Mouse (Mus musculus) CH12.LX (cell line): ENCODE results near the gene Sv2c.

ENCODE experiments used
- CTCF ChIP-seq, 2 experiments: IDR thresholded peaks in 1 of 2; conservative IDR thresholded peaks in 1 of 2; 2 replicates each; pipeline ENCODE4 v1.5.1; 2011 to 2012; ENCODE audit warnings: low read depth in 2 of 2, low read length in 2 of 2, improper control_type of control experiment in 1 of 2, inconsistent platforms in 1 of 2, mild to moderate bottlenecking in 1 of 2, moderate library complexity in 1 of 2
- E2F4 ChIP-seq: IDR thresholded peaks from 2 replicates; pipeline ENCODE4 v1.6.1; 2011; ENCODE audit warnings: low read depth, low read length, improper control_type of control experiment; ENCODE audit not compliant: insufficient replicate concordance
- MYC ChIP-seq: IDR thresholded peaks from 2 replicates; pipeline ENCODE4 v1.6.1; 2011; ENCODE audit warnings: low read depth, mild to moderate bottlenecking, improper control_type of control experiment, low read length
- NRF1 ChIP-seq: IDR thresholded peaks from 2 replicates; pipeline ENCODE4 v1.6.1; 2014; ENCODE audit warnings: low read depth, mild to moderate bottlenecking, inconsistent platforms, low read length, improper control_type of control experiment, moderate library complexity
- ZC3H11A ChIP-seq: IDR thresholded peaks from 2 replicates; pipeline ENCODE4 v1.6.1; 2012; ENCODE audit warnings: low read depth, mild to moderate bottlenecking, inconsistent platforms, low read length, improper control_type of control experiment

DNA sequence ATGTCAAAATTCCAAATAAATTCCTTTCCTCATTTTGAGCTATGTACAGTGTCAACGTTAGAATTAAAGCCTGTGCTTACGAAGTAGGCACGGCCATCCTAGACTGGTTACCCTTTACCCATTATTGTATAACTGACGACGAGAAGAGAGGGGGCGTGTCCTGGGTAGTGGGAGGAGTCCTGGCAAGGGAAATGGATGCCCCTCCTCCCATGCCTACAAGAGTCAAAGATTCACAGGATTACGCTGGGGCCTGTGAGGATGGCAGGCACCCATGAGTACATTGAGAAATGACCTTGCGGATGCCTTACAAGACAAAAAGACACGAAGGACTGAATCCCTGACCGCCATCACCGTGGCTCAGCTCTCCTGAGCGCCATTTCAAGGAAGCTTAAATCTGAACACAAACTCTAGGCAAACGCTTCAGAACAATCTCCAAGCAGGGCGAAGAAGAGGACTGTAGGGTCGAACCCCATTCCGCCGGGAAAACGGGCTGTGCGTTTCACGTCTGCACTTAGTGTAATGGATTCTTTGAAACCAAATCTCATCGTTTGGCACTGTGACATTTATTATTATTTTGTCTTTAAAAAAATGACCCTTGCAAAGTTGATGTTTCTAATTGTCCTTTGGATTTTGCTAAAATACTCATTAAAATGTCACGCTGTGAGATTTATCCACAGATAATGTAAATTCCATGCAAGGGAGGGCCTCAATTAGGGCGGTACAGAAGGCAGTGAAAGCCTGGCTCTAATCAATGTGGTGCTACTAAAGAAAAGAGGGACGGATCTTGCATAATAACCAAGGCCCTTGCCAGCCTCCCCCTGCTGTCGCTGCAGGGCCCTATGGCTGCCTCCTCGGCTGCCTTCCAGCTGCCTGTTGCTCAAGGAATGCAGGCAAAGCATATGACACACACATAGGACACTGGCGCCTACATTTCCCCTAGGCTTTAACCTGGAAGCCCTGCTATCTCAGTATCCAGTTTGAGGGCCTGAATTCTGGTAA, 137.4 kb downstream of the Sv2c start:
- TF ChIP-seq ZC3H11A = no peak
- TF ChIP-seq E2F4 = no peak
- TF ChIP-seq MYC = no peak
- no peak for TF ChIP-seq CTCF (conservative IDR thresholded peaks at IDR 0.05 in 1 of 2, IDR thresholded peaks at IDR 0.05 in 1 of 2; ENCODE audit: low read depth in 2 of 2, low read length in 2 of 2)
- TF ChIP-seq NRF1 = no peak
